Mouse (Mus musculus) kidney, embryonic 14.5 days (tissue): ENCODE results near the gene Agr2. TPM values are rescaled to one million over a fixed set of nuclear protein-coding genes. Genes with fewer than 3 reads are reported as not detected.
A peak's percentile ranks its signal among the peaks of the same experiment; 100 is the strongest.

ENCODE experiments used
- ATAC-seq: fragments of 200-750 bp; cut with Nextera tagmentation; 2 replicates; pipeline ENCODE4 v1.8.0; 2017; ENCODE audit warnings: moderate number of reproducible peaks, mild to moderate bottlenecking, moderate TSS enrichment, moderate library complexity; ENCODE audit not compliant: low FRiP score, low TSS enrichment
- H3K27ac ChIP-seq: fragments of 300-500 bp; sonication (generic); 2 replicates; pipeline ENCODE4 v1.5.1; 2014; ENCODE audit warnings: low read depth, mild to moderate bottlenecking, low read length, moderate library complexity, mixed read lengths
- H3K27me3 ChIP-seq: fragments of 300-500 bp; sonication (generic); 2 replicates; pipeline ENCODE4 v1.6.1; 2014; ENCODE audit warnings: mild to moderate bottlenecking, low read length; ENCODE audit not compliant: control insufficient read depth, insufficient read depth
- H3K36me3 ChIP-seq: fragments of 300-500 bp; sonication (generic); 2 replicates; pipeline ENCODE4 v1.6.1; 2014; ENCODE audit warnings: low read length, mixed read lengths; ENCODE audit not compliant: control insufficient read depth, insufficient read depth
- H3K4me1 ChIP-seq: fragments of 300-500 bp; sonication (generic); 2 replicates; pipeline ENCODE4 v1.6.1; 2014; ENCODE audit warnings: low read length, mixed read lengths; ENCODE audit not compliant: control insufficient read depth, insufficient read depth
- H3K4me2 ChIP-seq: fragments of 300-500 bp; sonication (generic); replicated peaks from 2 replicates; pipeline ENCODE4 v1.6.1; 2014; ENCODE audit warnings: low read depth, mild to moderate bottlenecking, low read length
- H3K4me3 ChIP-seq: fragments of 300-500 bp; sonication (generic); 2 replicates; pipeline ENCODE4 v1.5.1; 2014; ENCODE audit warnings: mild to moderate bottlenecking, low read length
- H3K9ac ChIP-seq: fragments of 300-500 bp; sonication (generic); 2 replicates; pipeline ENCODE4 v1.6.1; 2014; ENCODE audit warnings: low read depth, mild to moderate bottlenecking, low read length, moderate library complexity
- H3K9me3 ChIP-seq: fragments of 300-500 bp; sonication (generic); 2 replicates; pipeline ENCODE4 v1.6.1; 2016; ENCODE audit warnings: low read length; ENCODE audit not compliant: control insufficient read depth
- WGBS: fragments of 180-500 bp; shearing (Covaris S2); extraction: QIAGEN DNeasy Blood & Tissue Kit; methylation state at CpG from one replicate; pipeline ENCODE4 v1.1.7; 2014; 5-methylcytosine and 5-hydroxymethylcytosine counted together
- polyA plus RNA-seq: library from polyadenylated mRNA; unstranded; fragments of >200 nt; fragmentation: Nextera tagmentation; extraction: Ambion mirVana; gene quantifications from 2 replicates; pipeline ENCODE4 v1.2.1, GENCODE M21; 2014

Agr2 gene
- polyA plus RNA-seq, 1 experiment from 2014 or later = 2.8 TPM

DNA sequence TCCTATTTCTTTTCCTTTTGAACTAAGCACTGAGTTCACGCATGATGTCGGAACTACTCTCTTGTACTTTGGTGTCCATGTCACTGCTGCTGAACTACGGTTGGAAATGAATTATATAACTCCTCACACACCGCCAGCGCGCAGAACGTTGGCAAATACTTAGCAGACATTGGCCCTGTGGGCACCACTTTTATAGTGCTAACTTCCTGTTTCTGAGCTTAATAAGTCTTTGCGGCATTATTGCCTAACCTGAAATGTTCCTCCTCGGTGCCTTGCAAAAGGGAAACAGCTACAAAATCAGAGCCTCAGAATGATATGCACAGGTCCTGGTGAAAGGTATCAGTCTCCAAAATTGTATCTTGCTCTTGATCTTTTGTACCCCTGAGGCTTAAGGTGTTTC, 9.2 kb upstream of the Agr2 start:
- Histone ChIP-seq H3K4me3 (no peak overlapping the region), H3K36me3 (no peaks in the 10 kb centered on the region), H3K9ac (no peak overlapping the region), H3K9me3 (no peaks in the 10 kb centered on the region), H3K4me2 (no peak overlapping the region), H3K4me1 (no peaks in the 10 kb centered on the region), H3K27me3 (no peaks in the 10 kb centered on the region), H3K27ac (no peak overlapping the region)
- no peak for ATAC-seq
- WGBS = 88% methylated on average over 9 of the region's 9 CpGs

GRCm38 (mm10) chr12:35984743-35985142, 8.0 kb upstream of the Agr2 start:
- Histone ChIP-seq H3K36me3 (no peaks in the 10 kb centered on the region), H3K4me2 (no peak overlapping the region), H3K27me3 (no peaks in the 10 kb centered on the region), H3K4me1 (no peaks in the 10 kb centered on the region), H3K9ac (no peak overlapping the region), H3K4me3 (no peak overlapping the region), H3K27ac (no peak overlapping the region), H3K9me3 (no peaks in the 10 kb centered on the region)
- WGBS = 94% methylated on average over 5 of the region's 5 CpGs
- ATAC-seq = no peak

- no peak overlapping the region for H3K4me2 ChIP-seq
- no peaks in the 10 kb centered on the region for H3K9me3 ChIP-seq
- no peaks in the 10 kb centered on the region for H3K36me3 ChIP-seq
- H3K4me1 ChIP-seq = peaks cover 15% of the 10 kb centered on the region; the same call in 1 of the 2 replicates
- no peak overlapping the region for H3K9ac ChIP-seq
- no peak overlapping the region for H3K4me3 ChIP-seq
- 58% methylated on average over 3 of the region's 3 CpGs for WGBS
- H3K27ac ChIP-seq = no peak overlapping the region
- ATAC-seq = no peak
- H3K27me3 ChIP-seq = no peaks in the 10 kb centered on the region
These were observed 876 bp downstream of the Agr2 start for GRCm38 (mm10) chr12:35993583-35993982.

- H3K4me1 ChIP-seq = peaks cover 15% of the 10 kb centered on the region; the same call in 1 of the 2 replicates
- no peak overlapping the region for H3K9ac ChIP-seq
- no peak overlapping the region for H3K4me2 ChIP-seq
- no peak overlapping the region for H3K4me3 ChIP-seq
- H3K27ac ChIP-seq = no peak overlapping the region
- no peaks in the 10 kb centered on the region for H3K27me3 ChIP-seq
- no peak for ATAC-seq
- no peaks in the 10 kb centered on the region for H3K36me3 ChIP-seq
- no peaks in the 10 kb centered on the region for H3K9me3 ChIP-seq
These were observed 1.4 kb downstream of the Agr2 start for GRCm38 (mm10) chr12:35994098-35994497.

GRCm38 (mm10) chr12:35995799-35996198, 3.1 kb downstream of the Agr2 start:
- 36% methylated on average over 5 of the region's 5 CpGs for WGBS
- Histone ChIP-seq H3K27ac (no peak overlapping the region), H3K4me3 (no peak overlapping the region), H3K36me3 (no peaks in the 10 kb centered on the region), H3K4me1 (peaks cover 15% of the 10 kb centered on the region; the same call in 1 of the 2 replicates), H3K9me3 (no peaks in the 10 kb centered on the region), H3K4me2 (no peak overlapping the region), H3K9ac (no peak overlapping the region), H3K27me3 (no peaks in the 10 kb centered on the region)
- no peak for ATAC-seq

GRCm38 (mm10) chr12:36004714-36005113, 12.0 kb downstream of the Agr2 start:
- H3K9ac ChIP-seq = no peak overlapping the region
- H3K4me1 ChIP-seq = peaks cover 10% of the 10 kb centered on the region; the same call in 1 of the 2 replicates
- H3K27me3 ChIP-seq = no peaks in the 10 kb centered on the region
- no peak overlapping the region for H3K27ac ChIP-seq
- no peak overlapping the region for H3K4me3 ChIP-seq
- no peaks in the 10 kb centered on the region for H3K36me3 ChIP-seq
- ATAC-seq = no peak
- no peaks in the 10 kb centered on the region for H3K9me3 ChIP-seq
- H3K4me2 ChIP-seq = no peak overlapping the region
- WGBS = 70% methylated on average over 4 of the region's 4 CpGs

GRCm38 (mm10) chr12:36007581-36007980, 14.9 kb downstream of the Agr2 start:
- no peak overlapping the region for H3K9ac ChIP-seq
- 76% methylated on average over 2 of the region's 2 CpGs for WGBS
- no peak for ATAC-seq
- no peaks in the 10 kb centered on the region for H3K9me3 ChIP-seq
- no peak overlapping the region for H3K27ac ChIP-seq
- H3K36me3 ChIP-seq = no peaks in the 10 kb centered on the region
- H3K27me3 ChIP-seq = no peaks in the 10 kb centered on the region
- H3K4me2 ChIP-seq = no peak overlapping the region
- 0 out of 2 replicates have a peak, but pooled peaks cover 3% of the 10 kb centered on the region for H3K4me1 ChIP-seq
- H3K4me3 ChIP-seq = no peak overlapping the region

DNA sequence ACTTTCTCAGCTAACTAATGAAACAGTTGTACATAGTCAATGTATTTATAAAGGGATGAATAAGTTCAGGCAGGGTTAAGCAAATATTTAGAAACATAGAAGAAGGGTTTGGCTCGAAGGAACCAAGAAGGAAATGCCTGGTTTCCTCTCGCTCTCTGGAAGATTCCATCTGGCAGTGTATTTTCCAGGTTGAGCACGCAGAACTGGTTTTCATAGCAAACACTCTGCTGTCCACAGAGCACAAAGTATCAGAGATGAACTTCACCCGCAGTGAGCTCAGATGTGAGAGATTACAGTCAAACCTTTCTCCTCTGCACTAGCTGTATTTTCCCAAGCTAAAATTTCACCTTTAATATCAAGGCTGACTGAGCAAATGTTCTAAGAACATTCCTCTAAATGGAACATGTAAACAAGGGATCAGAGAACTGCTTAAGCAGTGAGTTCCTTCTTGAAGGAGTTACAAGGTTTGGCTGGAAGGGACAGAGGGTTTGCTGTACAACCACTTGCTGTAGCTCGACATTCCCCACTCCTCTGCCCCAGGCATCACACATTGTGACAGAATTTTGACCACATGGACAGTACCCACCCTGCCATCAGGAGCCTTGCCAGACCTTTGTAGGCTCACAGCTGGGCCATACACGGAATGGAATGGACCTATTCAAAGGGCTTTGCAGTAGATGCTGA, 15.8 kb downstream of the Agr2 start:
- no peak overlapping the region for H3K27ac ChIP-seq
- ATAC-seq = 0 out of 2 replicates have a peak, but pooled peaks have one; percentile 24
- H3K4me3 ChIP-seq = no peak overlapping the region
- H3K4me2 ChIP-seq = no peak overlapping the region
- H3K4me1 ChIP-seq = 0 out of 2 replicates have a peak, but pooled peaks cover 3% of the 10 kb centered on the region
- no peak overlapping the region for H3K9ac ChIP-seq
- WGBS = 39% methylated on average over 6 of the region's 6 CpGs
- H3K9me3 ChIP-seq = no peaks in the 10 kb centered on the region
- no peaks in the 10 kb centered on the region for H3K27me3 ChIP-seq
- H3K36me3 ChIP-seq = no peaks in the 10 kb centered on the region

DNA sequence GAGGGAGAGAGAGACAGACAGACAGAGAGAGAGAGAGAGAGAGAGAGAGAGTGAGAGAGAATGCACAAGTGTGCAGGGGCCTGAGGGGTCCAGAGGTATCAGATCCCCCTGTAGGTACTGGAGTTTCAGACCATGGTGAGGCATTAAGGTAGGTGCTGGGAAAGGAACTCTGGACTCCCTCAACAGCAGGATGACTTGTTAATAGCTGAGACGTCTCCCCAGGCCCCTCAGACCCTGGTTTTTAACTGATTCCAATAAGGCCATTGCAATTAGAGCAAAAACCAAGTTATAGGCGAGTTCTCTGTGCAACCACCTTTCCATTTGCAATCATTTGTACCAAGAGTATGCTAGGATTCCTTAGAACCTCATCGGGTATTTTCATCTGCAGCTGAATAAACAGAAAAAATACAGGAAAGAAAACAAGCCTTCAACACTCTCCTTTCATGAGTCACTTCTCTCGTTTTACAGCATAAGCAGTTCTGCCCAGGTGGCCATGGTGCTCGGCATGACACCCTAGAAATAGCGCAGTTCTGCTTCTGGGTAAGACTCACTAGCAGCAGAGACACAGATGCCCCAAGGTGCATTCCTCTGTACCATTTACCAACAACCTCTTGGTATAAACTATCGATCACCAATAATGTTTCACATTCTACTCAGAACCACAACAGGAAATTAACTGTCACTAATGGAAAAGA, 20.7 kb downstream of the Agr2 start:
- no peak for ATAC-seq
- Histone ChIP-seq H3K27ac (no peak overlapping the region), H3K4me3 (no peak overlapping the region), H3K9me3 (no peaks in the 10 kb centered on the region), H3K4me2 (no peak overlapping the region), H3K36me3 (no peaks in the 10 kb centered on the region), H3K9ac (no peak overlapping the region), H3K27me3 (no peaks in the 10 kb centered on the region), H3K4me1 (no peaks in the 10 kb centered on the region)
- 57% methylated on average over 7 of the region's 7 CpGs for WGBS
